In the genomic region with DNA sequence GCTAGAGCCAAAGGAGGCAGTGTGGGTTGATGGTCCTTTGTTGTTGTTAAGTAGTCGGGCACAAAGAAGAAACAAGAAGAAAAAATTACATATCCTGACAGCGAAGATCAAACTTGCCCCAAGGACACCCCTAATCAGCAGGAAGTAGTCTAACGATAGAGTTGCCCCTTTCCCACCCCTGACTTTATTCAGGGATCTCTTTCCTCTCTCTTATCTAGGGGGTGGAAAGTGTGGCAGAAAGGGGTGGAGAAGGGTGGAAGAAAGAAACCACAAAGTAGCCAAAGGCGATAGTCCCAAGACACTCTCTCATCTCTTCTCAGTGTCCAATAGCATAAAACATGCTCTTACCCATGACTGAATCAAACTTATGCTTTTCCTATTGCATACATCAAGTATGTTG, we compare ENCODE assay signal across 8 mouse cellular contexts. TPM values are rescaled to one million over a fixed set of nuclear protein-coding genes. Genes with fewer than 3 reads are reported as not detected.
DNase-seq lines count a peak whose midpoint lies in the region; ATAC-seq and TF ChIP-seq lines count a peak whose summit lies in the region.
"Had no signal": no experiment of that assay in that cellular context is flagged by ENCODE, and none has a peak within 500 bp of the region (broad histone marks: within the 10 kb centered on the region; RNA-seq: fewer than 3 reads in every experiment).

No protein-coding gene starts in this region.

- ATAC-seq in lung, embryonic 15.5 days (ENCODE audit: borderline replicate concordance, extremely low read depth, low FRiP score, low TSS enrichment): no peak
- no peak for ATAC-seq in limb, embryonic 12.5 days (ENCODE audit: insufficient number of reproducible peaks, insufficient read depth, low FRiP score, low TSS enrichment, low read depth)

- H3K4me1 ChIP-seq in lung, embryonic 15.5 days: peaks cover 37% of the 10 kb centered on the region
- H3K4me1 ChIP-seq in forebrain, embryonic 10.5 days: peaks cover 35% of the 10 kb centered on the region
- peaks cover 33% of the 10 kb centered on the region for H3K4me1 ChIP-seq in limb, embryonic 12.5 days (replicated peaks)
- peaks cover 10% of the 10 kb centered on the region; the same call in 1 of the 2 replicates for H3K4me1 ChIP-seq in small intestine, adult 2 months (ENCODE audit: control insufficient read depth, insufficient read depth, insufficient read length, low read length)

- no peak overlapping the region for H3K27ac ChIP-seq in lung, embryonic 15.5 days
- H3K27ac ChIP-seq in forebrain, embryonic 10.5 days: no peak overlapping the region
- no peak overlapping the region for H3K27ac ChIP-seq in limb, embryonic 12.5 days
- peak overlapping the region; percentile 65 for H3K27ac ChIP-seq in small intestine, adult 2 months (ENCODE audit: insufficient read depth, low read depth, low read length)

- WGBS in lung, embryonic 15.5 days: 25% methylated on average over 4 of the region's 4 CpGs
- WGBS in forebrain, embryonic 10.5 days: 74% methylated on average over 4 of the region's 4 CpGs
- WGBS in limb, embryonic 12.5 days: 59% methylated on average over 4 of the region's 4 CpGs
- 26% methylated on average over 4 of the region's 4 CpGs for WGBS in small intestine, adult 2 months

- H3K9me3 ChIP-seq in lung, embryonic 15.5 days: no peaks in the 10 kb centered on the region
- no peaks in the 10 kb centered on the region for H3K9me3 ChIP-seq in forebrain, embryonic 10.5 days
- H3K9me3 ChIP-seq in limb, embryonic 12.5 days: no peaks in the 10 kb centered on the region

- TF ChIP-seq POLR2A in small intestine, adult 2 months (IDR thresholded peaks at IDR 0.05; ENCODE audit: low read depth, low read length): no peak

- 0 out of 2 replicates have a peak overlapping the region, but pooled peaks have one; percentile 17 for H3K9ac ChIP-seq in lung, embryonic 15.5 days
- H3K9ac ChIP-seq in limb, embryonic 12.5 days (replicated peaks): no peak overlapping the region

- peak overlapping the region; percentile 85 for H3K4me2 ChIP-seq in lung, embryonic 15.5 days
- H3K4me2 ChIP-seq in limb, embryonic 12.5 days: peak overlapping the region; percentile 74

- no peak for TF ChIP-seq CTCF in small intestine, adult 2 months (IDR thresholded peaks at IDR 0.05; ENCODE audit: extremely low read depth, insufficient read length, insufficient replicate concordance, low read depth, low read length)

- peaks cover 17% of the 10 kb centered on the region for H3K27me3 ChIP-seq in lung, embryonic 15.5 days
- H3K27me3 ChIP-seq in forebrain, embryonic 10.5 days (ENCODE audit: poor library complexity, severe bottlenecking): peaks cover 31% of the 10 kb centered on the region
- H3K27me3 ChIP-seq in limb, embryonic 12.5 days: peaks cover 15% of the 10 kb centered on the region; the same call in 1 of the 2 replicates
- no peaks in the 10 kb centered on the region for H3K27me3 ChIP-seq in small intestine, adult 2 months (ENCODE audit: control insufficient read depth, insufficient read depth, low read length)

- H3K36me3 ChIP-seq in lung, embryonic 15.5 days: no peaks in the 10 kb centered on the region
- no peaks in the 10 kb centered on the region for H3K36me3 ChIP-seq in forebrain, embryonic 10.5 days (replicated peaks)
- H3K36me3 ChIP-seq in limb, embryonic 12.5 days: no peaks in the 10 kb centered on the region
- H3K36me3 ChIP-seq in small intestine, adult 2 months (ENCODE audit: control insufficient read depth, insufficient read depth, low read length): no peaks in the 10 kb centered on the region

- peak overlapping the region; percentile 99 for H3K4me3 ChIP-seq in lung, embryonic 15.5 days
- peak overlapping the region; percentile 96 for H3K4me3 ChIP-seq in forebrain, embryonic 10.5 days
- peak overlapping the region; percentile 99 for H3K4me3 ChIP-seq in limb, embryonic 12.5 days (replicated peaks)
- H3K4me3 ChIP-seq in small intestine, adult 2 months (ENCODE audit: low read depth, low read length): peak overlapping the region; percentile 59

- DNase-seq in lung, postnatal 25 days (ENCODE audit: low spot score): no peak
- DNase-seq in forebrain, embryonic 10.5 days (ENCODE audit: extremely low spot score, low spot score): no peak
- no peak for DNase-seq in embryo, embryonic 11 days
- DNase-seq in cerebellum, postnatal 36 days: no peak
- DNase-seq: adrenal gland, postnatal 10 days had no signal

RNA-seq across cellular contexts. Expression of gene Atl2, which starts 1.9 kb away (rescaled TPM):
- polyA plus RNA-seq in lung, embryonic 15.5 days (2015; fragmentation: Nextera tagmentation; extraction: Ambion mirVana): 35.8 and 38.3 TPM in 2 replicates
- 38.9 and 39.8 TPM in 2 replicates for polyA plus RNA-seq in forebrain, embryonic 10.5 days (2016; fragmentation: Nextera tagmentation; extraction: Ambion mirVana)
- 37.7 and 38.1 TPM in 2 replicates for polyA plus RNA-seq in limb, embryonic 12.5 days (2016; fragmentation: Nextera tagmentation; extraction: Ambion mirVana)
- 4.8 and 12.8 TPM in 2 replicates for polyA plus RNA-seq in small intestine, adult 2 months (2012; rRNA removed)
